Mouse (Mus musculus) lung, postnatal 36 days (tissue): ENCODE results near the gene Trp53bp2.

Experiments used
- DNase-seq: peaks from one replicate; pipeline ENCODE4 v3.0.0; 2022; ENCODE audit warnings: mixed read lengths

Trp53bp2 gene

GRCm38 (mm10) chr1:182503206-182503900 is 94.4 kb downstream of the Trp53bp2 start:
- DNase-seq = no peak

DNA sequence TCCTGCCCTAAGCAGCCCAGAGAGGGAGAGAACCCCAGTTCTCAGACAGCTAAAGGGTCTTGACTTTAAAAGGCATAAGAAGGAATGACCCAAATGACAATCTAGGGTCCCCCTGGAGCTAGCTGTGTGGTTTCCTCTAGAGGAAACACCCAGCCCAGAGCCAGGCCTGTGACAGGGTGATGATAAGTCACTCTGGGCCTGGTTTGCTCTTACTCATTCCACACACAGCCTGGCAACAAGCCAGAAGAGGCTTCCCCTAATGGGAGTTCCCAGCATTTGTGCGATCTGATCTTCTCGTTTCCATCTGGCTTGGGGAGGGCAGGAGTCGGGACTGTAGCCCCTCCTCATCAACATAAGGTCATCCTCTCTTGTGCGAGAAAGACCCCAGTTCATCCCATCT is 95.3 kb downstream of the Trp53bp2 start:
- DNase-seq = peak; percentile 94

DNA sequence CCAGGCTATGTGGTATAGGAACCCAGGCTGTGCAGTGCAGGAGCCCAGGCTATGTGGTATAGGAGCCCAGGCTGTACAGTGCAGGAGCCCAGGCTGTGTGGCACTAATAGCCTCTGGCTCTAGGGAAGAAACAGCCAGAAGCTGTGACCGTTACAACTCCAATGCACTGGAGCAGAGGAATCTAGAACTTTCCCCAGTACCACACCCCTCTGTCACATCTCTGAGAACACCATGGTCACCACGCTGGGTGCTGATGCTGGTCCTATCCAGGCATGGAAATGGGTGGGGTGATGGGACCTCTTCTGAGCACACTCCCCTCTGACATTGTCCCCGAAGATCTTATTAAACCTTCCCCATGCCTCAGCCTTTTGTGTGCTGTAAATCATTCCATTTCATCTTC is 96.3 kb downstream of the Trp53bp2 start:
- no peak for DNase-seq

DNA sequence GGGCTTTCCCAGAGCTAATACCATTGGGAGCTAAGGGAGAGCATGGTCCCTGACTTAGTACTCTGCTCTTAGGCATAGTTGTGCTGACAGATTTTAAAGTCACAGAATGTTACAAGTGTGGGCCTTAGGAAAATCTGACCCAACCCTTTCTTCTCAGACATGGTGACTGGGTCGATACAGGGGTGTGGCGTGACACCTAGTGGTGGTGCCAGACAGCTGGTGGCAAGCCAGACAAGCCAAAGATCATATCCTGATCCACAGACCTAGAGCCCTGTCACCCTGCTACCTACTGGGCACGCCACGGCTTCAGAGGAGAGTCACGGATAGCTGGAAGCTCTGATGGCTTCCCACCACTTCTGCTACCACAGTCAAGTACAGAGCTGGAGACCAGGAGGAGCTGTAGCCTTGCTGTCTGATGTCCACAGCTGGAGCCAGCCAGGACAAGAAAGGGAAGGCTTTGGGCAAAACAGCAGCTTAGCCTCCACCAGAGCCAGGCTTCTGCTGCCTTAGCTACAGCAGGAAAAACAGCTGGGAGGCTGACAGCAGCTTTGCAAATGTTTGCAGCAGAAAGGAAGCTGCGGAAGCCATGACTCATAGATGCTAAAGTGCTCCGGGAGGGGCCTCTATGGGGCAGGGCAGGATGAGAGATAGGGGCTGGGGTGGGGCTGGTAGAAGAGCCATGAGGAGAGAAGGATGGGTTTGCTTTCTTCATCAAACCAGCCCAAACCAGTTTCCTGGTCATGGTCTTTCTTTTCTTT is 97.4 kb downstream of the Trp53bp2 start:
- peak; percentile 88 for DNase-seq

DNA sequence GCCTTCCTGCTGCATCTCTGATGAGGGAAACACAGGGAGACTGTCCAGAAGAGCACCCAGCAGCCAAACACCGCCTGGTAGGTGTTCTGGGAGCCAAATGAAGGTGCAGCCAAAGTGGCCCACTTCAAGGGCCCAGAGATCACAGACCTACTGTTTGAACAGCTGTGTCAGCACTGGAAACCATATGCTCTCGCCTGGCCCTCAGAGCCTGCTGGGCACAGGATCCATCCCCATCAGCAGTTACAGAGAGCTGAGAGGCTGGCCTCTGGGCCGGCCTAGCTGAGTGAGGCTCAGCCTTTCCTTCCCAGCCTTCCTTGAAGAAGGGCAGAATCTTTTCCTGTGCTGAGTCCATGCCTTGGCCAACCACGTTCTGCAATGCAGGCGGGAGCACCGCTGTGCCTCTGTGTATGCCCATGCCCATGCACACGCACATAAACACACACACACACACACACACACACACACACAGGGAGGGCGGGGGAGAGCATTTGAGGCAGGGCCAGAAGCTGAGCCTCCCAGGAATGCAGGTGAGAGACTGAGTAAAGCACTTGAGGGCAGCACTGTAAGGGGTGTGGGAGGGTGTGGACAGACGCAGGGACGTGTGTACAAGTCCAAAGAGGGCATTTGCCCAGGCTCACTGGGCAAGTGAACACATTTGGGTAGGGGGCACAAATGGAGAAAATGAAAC is 100.3 kb downstream of the Trp53bp2 start:
- peak; percentile 83 for DNase-seq

GRCm38 (mm10) chr1:182511073-182511472 is 102.1 kb downstream of the Trp53bp2 start:
- DNase-seq = no peak

GRCm38 (mm10) chr1:182511778-182512177 is 102.8 kb downstream of the Trp53bp2 start:
- no peak for DNase-seq
